Mouse (Mus musculus): ENCODE data around the gene Hoxd1. TPM values are rescaled to one million over a fixed set of nuclear protein-coding genes. Genes with fewer than 3 reads are reported as not detected.
A peak's percentile ranks its signal among the peaks of the same experiment; 100 is the strongest.

Hoxd1 gene
- total RNA-seq, 1 experiment: 0.36 TPM

GRCm38 (mm10) chr2:74722949-74723348 lies 39.8 kb upstream of the Hoxd1 start:
- Histone ChIP-seq H3K4me1 (ENCODE audit: control insufficient read depth in 2 of 2, insufficient read depth in 2 of 2, low read length in 2 of 2, poor library complexity in 1 of 2) (peaks cover 0 to 12% of the 10 kb centered on the region in 2 experiments; a peak in 1 of 4 replicates), H3K27ac (ENCODE audit: insufficient read depth, low read depth, low read length, poor library complexity, severe bottlenecking) (no peak overlapping the region), H3K9me3 (ENCODE audit: control insufficient read depth, insufficient read depth, low read depth, low read length) (no peaks in the 10 kb centered on the region), H3K4me3 (ENCODE audit: insufficient read depth in 1 of 2, low read depth in 1 of 2, low read length in 2 of 2, poor library complexity in 1 of 2, severe bottlenecking in 1 of 2) (no peak overlapping the region), H3K9ac (ENCODE audit: insufficient read depth, low read depth, low read length, poor library complexity, severe bottlenecking) (no peak overlapping the region), H3K36me3 (ENCODE audit: control insufficient read depth, insufficient read depth, low read length, poor library complexity, severe bottlenecking) (no peaks in the 10 kb centered on the region)
- no peak for TF ChIP-seq MAFK (IDR thresholded peaks at IDR 0.05; ENCODE audit: insufficient read depth, low read depth, low read length)
- no peak for TF ChIP-seq HCFC1 (IDR thresholded peaks at IDR 0.05; ENCODE audit: borderline replicate concordance, insufficient read depth, low read length)
- TF ChIP-seq ZNF384 (IDR thresholded peaks at IDR 0.05; ENCODE audit: low read depth, low read length): no peak
- DNase-seq (ENCODE audit: low read depth, low spot score): no peak
- in situ Hi-C loops (cut with MboI; ENCODE audit: low sequenced_read_pairs in 2 of 2, unreplicated experiment in 2 of 2): loop anchor here (25.0 kb wide), 2 partner anchors 589 to 864 kb away; no protein-coding TSS in a partner anchor

GRCm38 (mm10) chr2:74724244-74725015 lies 38.4 kb upstream of the Hoxd1 start:
- Histone ChIP-seq H3K4me3 (ENCODE audit: insufficient read depth in 1 of 2, low read depth in 1 of 2, low read length in 2 of 2, poor library complexity in 1 of 2, severe bottlenecking in 1 of 2) (no peak overlapping the region), H3K36me3 (ENCODE audit: control insufficient read depth, insufficient read depth, low read length, poor library complexity, severe bottlenecking) (no peaks in the 10 kb centered on the region), H3K4me1 (ENCODE audit: control insufficient read depth in 2 of 2, insufficient read depth in 2 of 2, low read length in 2 of 2, poor library complexity in 1 of 2) (peaks cover 0 to 12% of the 10 kb centered on the region in 2 experiments; a peak in 1 of 4 replicates), H3K9ac (ENCODE audit: insufficient read depth, low read depth, low read length, poor library complexity, severe bottlenecking) (no peak overlapping the region), H3K27ac (ENCODE audit: insufficient read depth, low read depth, low read length, poor library complexity, severe bottlenecking) (no peak overlapping the region), H3K9me3 (ENCODE audit: control insufficient read depth, insufficient read depth, low read depth, low read length) (no peaks in the 10 kb centered on the region)
- in situ Hi-C loops (cut with MboI; ENCODE audit: low sequenced_read_pairs in 2 of 2, unreplicated experiment in 2 of 2): loop anchor here (25.0 kb wide), 2 partner anchors 588 to 863 kb away; no protein-coding TSS in a partner anchor
- DNase-seq (ENCODE audit: low read depth, low spot score): no peak
- TF ChIP-seq CHD2 (IDR thresholded peaks at IDR 0.05; ENCODE audit: low read depth, low read length): no peak
- TF ChIP-seq ZC3H11A (IDR thresholded peaks at IDR 0.05; ENCODE audit: borderline replicate concordance, low read depth, low read length): no peak
- no peak for TF ChIP-seq ZNF384 (IDR thresholded peaks at IDR 0.05; ENCODE audit: low read depth, low read length)
- TF ChIP-seq MAFK (IDR thresholded peaks at IDR 0.05; ENCODE audit: insufficient read depth, low read depth, low read length): no peak
- no peak for TF ChIP-seq HCFC1 (IDR thresholded peaks at IDR 0.05; ENCODE audit: borderline replicate concordance, insufficient read depth, low read length)

GRCm38 (mm10) chr2:74725171-74725570 lies 37.6 kb upstream of the Hoxd1 start:
- DNase-seq (ENCODE audit: low read depth, low spot score): no peak
- TF ChIP-seq ZNF384 (IDR thresholded peaks at IDR 0.05; ENCODE audit: low read depth, low read length): no peak
- TF ChIP-seq HCFC1 (IDR thresholded peaks at IDR 0.05; ENCODE audit: borderline replicate concordance, insufficient read depth, low read length): no peak
- TF ChIP-seq CHD2 (IDR thresholded peaks at IDR 0.05; ENCODE audit: low read depth, low read length): no peak
- TF ChIP-seq MAFK (IDR thresholded peaks at IDR 0.05; ENCODE audit: insufficient read depth, low read depth, low read length): no peak
- TF ChIP-seq ZC3H11A (IDR thresholded peaks at IDR 0.05; ENCODE audit: borderline replicate concordance, low read depth, low read length): no peak
- no peak overlapping the region for H3K4me3 ChIP-seq (ENCODE audit: insufficient read depth in 1 of 2, low read depth in 1 of 2, low read length in 2 of 2, poor library complexity in 1 of 2, severe bottlenecking in 1 of 2)
- no peaks in the 10 kb centered on the region for H3K36me3 ChIP-seq (ENCODE audit: control insufficient read depth, insufficient read depth, low read length, poor library complexity, severe bottlenecking)
- H3K9me3 ChIP-seq (ENCODE audit: control insufficient read depth, insufficient read depth, low read depth, low read length): no peaks in the 10 kb centered on the region
- H3K4me1 ChIP-seq (ENCODE audit: control insufficient read depth in 2 of 2, insufficient read depth in 2 of 2, low read length in 2 of 2, poor library complexity in 1 of 2): peaks cover 0 to 7% of the 10 kb centered on the region in 2 experiments; a peak in 1 of 4 replicates
- H3K9ac ChIP-seq (ENCODE audit: insufficient read depth, low read depth, low read length, poor library complexity, severe bottlenecking): no peak overlapping the region
- no peak overlapping the region for H3K27ac ChIP-seq (ENCODE audit: insufficient read depth, low read depth, low read length, poor library complexity, severe bottlenecking)
- in situ Hi-C loops (cut with MboI; ENCODE audit: low sequenced_read_pairs in 2 of 2, unreplicated experiment in 2 of 2): no loop called here

- TF ChIP-seq CHD2 (IDR thresholded peaks at IDR 0.05; ENCODE audit: low read depth, low read length) (no peak), ZNF384 (IDR thresholded peaks at IDR 0.05; ENCODE audit: low read depth, low read length) (no peak), HCFC1 (IDR thresholded peaks at IDR 0.05; ENCODE audit: borderline replicate concordance, insufficient read depth, low read length) (no peak), MAFK (IDR thresholded peaks at IDR 0.05; ENCODE audit: insufficient read depth, low read depth, low read length) (no peak), ZC3H11A (IDR thresholded peaks at IDR 0.05; ENCODE audit: borderline replicate concordance, low read depth, low read length) (no peak)
- peaks cover 0 to 4% of the 10 kb centered on the region in 2 experiments; a peak in 1 of 4 replicates for H3K4me1 ChIP-seq (ENCODE audit: control insufficient read depth in 2 of 2, insufficient read depth in 2 of 2, low read length in 2 of 2, poor library complexity in 1 of 2)
- no peaks in the 10 kb centered on the region for H3K9me3 ChIP-seq (ENCODE audit: control insufficient read depth, insufficient read depth, low read depth, low read length)
- H3K9ac ChIP-seq (ENCODE audit: insufficient read depth, low read depth, low read length, poor library complexity, severe bottlenecking): no peak within 1 kb of the TSS
- DNase-seq (ENCODE audit: low read depth, low spot score): no peak
- H3K27ac ChIP-seq (ENCODE audit: insufficient read depth, low read depth, low read length, poor library complexity, severe bottlenecking): no peak within 1 kb of the TSS
- in situ Hi-C loops (cut with MboI; ENCODE audit: low sequenced_read_pairs in 2 of 2, unreplicated experiment in 2 of 2): no loop called here
- no peaks in the 10 kb centered on the region for H3K36me3 ChIP-seq (ENCODE audit: control insufficient read depth, insufficient read depth, low read length, poor library complexity, severe bottlenecking)
- H3K4me3 ChIP-seq (ENCODE audit: insufficient read depth in 1 of 2, low read depth in 1 of 2, low read length in 2 of 2, poor library complexity in 1 of 2, severe bottlenecking in 1 of 2): peak within 1 kb of the TSS; percentile 42 to 60
These were observed 36.2 kb upstream of the Hoxd1 start, which contains the start of gene Gm28230 for GRCm38 (mm10) chr2:74726551-74726950. Gene Gm28230, plus strand, starts transcription at chr2:74726728.

Measured in ES-E14 (cell line).